Mouse (Mus musculus): ENCODE data around the gene Sorcs3. TPM values are rescaled to one million over a fixed set of nuclear protein-coding genes. Genes with fewer than 3 reads are reported as not detected.

Gene Sorcs3
- 6.7 and 7.2 TPM in 2 replicates for polyA plus RNA-seq (2015; fragmentation: Nextera tagmentation; extraction: Ambion mirVana)

GRCm38 (mm10) chr19:48205929-48206814 is at the start of gene Sorcs3:
Gene Sorcs3, plus strand, starts transcription at chr19:48206025.
- Histone ChIP-seq H3K9me3 (no peaks in the 10 kb centered on the region), H3K27me3 (peaks cover 23% of the 10 kb centered on the region; the same call in 1 of the 2 replicates), H3K36me3 (no peaks in the 10 kb centered on the region), H3K27ac (replicated peaks) (peak within 1 kb of the TSS; percentile 62), H3K9ac (replicated peaks) (peak within 1 kb of the TSS; percentile 61), H3K4me3 (peak within 1 kb of the TSS; percentile 51), H3K4me1 (peaks cover 41% of the 10 kb centered on the region), H3K4me2 (replicated peaks) (peak within 1 kb of the TSS; percentile 100)
- peak; percentile 56 for ATAC-seq (replicated peaks)
- under 1% methylated on average over 69 of the region's 70 CpGs for WGBS

GRCm38 (mm10) chr19:48165341-48165740 is 40.5 kb upstream of the Sorcs3 start:
- Histone ChIP-seq H3K27ac (replicated peaks) (no peak overlapping the region), H3K4me3 (no peak overlapping the region), H3K9me3 (no peaks in the 10 kb centered on the region), H3K9ac (replicated peaks) (no peak overlapping the region), H3K36me3 (no peaks in the 10 kb centered on the region), H3K4me2 (replicated peaks) (no peak overlapping the region), H3K27me3 (no peaks in the 10 kb centered on the region), H3K4me1 (peaks cover 5% of the 10 kb centered on the region; the same call in 1 of the 2 replicates)
- WGBS, result 95% methylated on average over 3 of the region's 3 CpGs
- no peak for ATAC-seq (replicated peaks)

- 33% methylated on average over 1 of the region's 1 CpGs for WGBS
- no peak overlapping the region for H3K9ac ChIP-seq (replicated peaks)
- H3K4me3 ChIP-seq, result no peak overlapping the region
- peaks cover 5% of the 10 kb centered on the region; the same call in 1 of the 2 replicates for H3K4me1 ChIP-seq
- ATAC-seq (replicated peaks), result peak; percentile 87
- no peak overlapping the region for H3K4me2 ChIP-seq (replicated peaks)
- H3K27ac ChIP-seq (replicated peaks), result 0 out of 2 replicates have a peak overlapping the region, but pooled peaks have one; percentile 23
- no peaks in the 10 kb centered on the region for H3K36me3 ChIP-seq
- H3K9me3 ChIP-seq, result no peaks in the 10 kb centered on the region
- no peaks in the 10 kb centered on the region for H3K27me3 ChIP-seq
Observed at GRCm38 (mm10) chr19:48167110-48167509, 38.7 kb upstream of the Sorcs3 start.

- no peak overlapping the region for H3K9ac ChIP-seq (replicated peaks)
- peaks cover 5% of the 10 kb centered on the region; the same call in 1 of the 2 replicates for H3K4me1 ChIP-seq
- no peaks in the 10 kb centered on the region for H3K27me3 ChIP-seq
- H3K36me3 ChIP-seq, result no peaks in the 10 kb centered on the region
- no peak overlapping the region for H3K4me2 ChIP-seq (replicated peaks)
- no peak for ATAC-seq (replicated peaks)
- no peaks in the 10 kb centered on the region for H3K9me3 ChIP-seq
- H3K27ac ChIP-seq (replicated peaks), result no peak overlapping the region
- H3K4me3 ChIP-seq, result no peak overlapping the region
- WGBS, result 59% methylated on average over 5 of the region's 5 CpGs
Observed at GRCm38 (mm10) chr19:48168284-48168683, 37.5 kb upstream of the Sorcs3 start.

GRCm38 (mm10) chr19:48174717-48175116 is 31.1 kb upstream of the Sorcs3 start:
- Histone ChIP-seq H3K4me3 (no peak overlapping the region), H3K27ac (replicated peaks) (no peak overlapping the region), H3K4me2 (replicated peaks) (no peak overlapping the region), H3K9me3 (no peaks in the 10 kb centered on the region), H3K9ac (replicated peaks) (no peak overlapping the region), H3K4me1 (no peaks in the 10 kb centered on the region), H3K36me3 (no peaks in the 10 kb centered on the region), H3K27me3 (no peaks in the 10 kb centered on the region)
- ATAC-seq (replicated peaks), result no peak
- 74% methylated on average over 4 of the region's 4 CpGs for WGBS

- 2% methylated on average over 22 of the region's 22 CpGs for WGBS
Observed at GRCm38 (mm10) chr19:48203928-48204470, 1.8 kb upstream of the Sorcs3 start.

GRCm38 (mm10) chr19:48204476-48204875 is 1.3 kb upstream of the Sorcs3 start:
- Histone ChIP-seq H3K36me3 (no peaks in the 10 kb centered on the region), H3K4me2 (replicated peaks) (peak overlapping the region; percentile 100), H3K9me3 (no peaks in the 10 kb centered on the region), H3K4me3 (peak overlapping the region; percentile 51), H3K4me1 (peaks cover 35% of the 10 kb centered on the region), H3K27ac (replicated peaks) (0 out of 2 replicates have a peak overlapping the region, but pooled peaks have one; percentile 62), H3K9ac (replicated peaks) (peak overlapping the region; percentile 61), H3K27me3 (peaks cover 23% of the 10 kb centered on the region; the same call in 1 of the 2 replicates)
- ATAC-seq (replicated peaks), result peak; percentile 4; the same call in 1 of the 2 replicates
- 1% methylated on average over 8 of the region's 8 CpGs for WGBS

More at GRCm38 (mm10) chr19:48203928-48204470, 1.8 kb upstream of the Sorcs3 start:
- Histone ChIP-seq H3K27ac (replicated peaks) (no peak overlapping the region), H3K4me1 (peaks cover 34% of the 10 kb centered on the region), H3K9me3 (no peaks in the 10 kb centered on the region), H3K4me2 (replicated peaks) (peak overlapping the region; percentile 100), H3K9ac (replicated peaks) (peak overlapping the region; percentile 61; the same call in 1 of the 2 replicates), H3K36me3 (no peaks in the 10 kb centered on the region), H3K4me3 (peak overlapping the region; percentile 51), H3K27me3 (peaks cover 23% of the 10 kb centered on the region; the same call in 1 of the 2 replicates)
- ATAC-seq (replicated peaks), result peak; percentile 48

- no peaks in the 10 kb centered on the region for H3K9me3 ChIP-seq
- peak overlapping the region; percentile 100 for H3K4me2 ChIP-seq (replicated peaks)
- peak; percentile 62 for ATAC-seq (replicated peaks)
- peak overlapping the region; percentile 62 for H3K27ac ChIP-seq (replicated peaks)
- no peaks in the 10 kb centered on the region for H3K36me3 ChIP-seq
- under 1% methylated on average over 55 of the region's 62 CpGs for WGBS
- peaks cover 23% of the 10 kb centered on the region; the same call in 1 of the 2 replicates for H3K27me3 ChIP-seq
- peak overlapping the region; percentile 61 for H3K9ac ChIP-seq (replicated peaks)
- peaks cover 41% of the 10 kb centered on the region for H3K4me1 ChIP-seq
- H3K4me3 ChIP-seq, result peak overlapping the region; percentile 51
Observed at GRCm38 (mm10) chr19:48204892-48205761, 698 bp upstream of the Sorcs3 start.

- Histone ChIP-seq H3K9ac (replicated peaks) (peak overlapping the region; percentile 61), H3K4me2 (replicated peaks) (peak overlapping the region; percentile 100), H3K36me3 (no peaks in the 10 kb centered on the region), H3K4me1 (peaks cover 41% of the 10 kb centered on the region), H3K27me3 (peaks cover 23% of the 10 kb centered on the region; the same call in 1 of the 2 replicates), H3K9me3 (no peaks in the 10 kb centered on the region), H3K4me3 (peak overlapping the region; percentile 51), H3K27ac (replicated peaks) (no peak overlapping the region; the same call in 1 of the 2 replicates)
- whole genome bisulfite sequencing, result 1% methylated on average over 21 of the region's 21 CpGs
- no peak for ATAC-seq (replicated peaks)
Observed at GRCm38 (mm10) chr19:48206861-48207730, 1.3 kb downstream of the Sorcs3 start.

GRCm38 (mm10) chr19:48207731-48208370 is 2.0 kb downstream of the Sorcs3 start:
- Histone ChIP-seq H3K27ac (replicated peaks) (no peak overlapping the region), H3K9ac (replicated peaks) (peak overlapping the region; percentile 9; the same call in 1 of the 2 replicates)

More at GRCm38 (mm10) chr19:48207731-48208370, 2.0 kb downstream of the Sorcs3 start:
- peaks cover 41% of the 10 kb centered on the region for H3K4me1 ChIP-seq
- H3K36me3 ChIP-seq, result no peaks in the 10 kb centered on the region
- H3K27me3 ChIP-seq, result peaks cover 23% of the 10 kb centered on the region; the same call in 1 of the 2 replicates
- WGBS, result 4% methylated on average over 10 of the region's 10 CpGs
- H3K4me2 ChIP-seq (replicated peaks), result peak overlapping the region; percentile 100
- H3K4me3 ChIP-seq, result peak overlapping the region; percentile 51
- 0 out of 2 replicates have a peak, but pooled peaks cover 2% of the 10 kb centered on the region for H3K9me3 ChIP-seq
- ATAC-seq (replicated peaks), result no peak
